Mouse (Mus musculus): ENCODE data around the gene Adam15. TPM values are rescaled to one million over a fixed set of nuclear protein-coding genes. Genes with fewer than 3 reads are reported as not detected.

The Adam15 gene
- polyA plus RNA-seq, 1 experiment: 95.1 TPM

DNA sequence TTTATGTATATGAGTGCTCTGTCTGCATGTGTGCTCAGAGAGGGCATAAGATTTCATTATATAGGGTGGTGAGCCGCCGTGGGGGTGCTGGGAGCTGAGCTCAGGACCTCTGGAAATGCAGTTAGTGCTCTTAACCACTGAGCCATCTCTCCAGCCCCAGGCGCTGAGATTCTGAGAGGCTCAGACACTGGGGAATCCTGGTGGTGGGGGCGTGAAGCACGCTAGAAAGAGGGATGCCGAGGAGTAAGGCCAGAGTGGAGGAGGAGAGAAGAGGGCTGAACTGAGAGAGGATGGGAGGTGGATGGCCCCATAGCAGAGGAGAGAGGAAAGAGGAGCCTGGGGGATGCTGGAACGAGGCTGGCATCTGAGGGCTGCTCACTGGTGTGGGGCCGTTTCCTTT is 14.8 kb upstream of the Adam15 start:
- TF ChIP-seq CTCF (conservative IDR thresholded peaks at IDR 0.05; ENCODE audit: insufficient read depth, insufficient read length, low read depth, low read length) (no peak), POLR2A (IDR thresholded peaks at IDR 0.05; ENCODE audit: low read depth, low read length) (no peak)
- H3K27ac ChIP-seq (ENCODE audit: insufficient read depth, low read depth, low read length): no peak overlapping the region
- WGBS: 77% methylated on average over 8 of the region's 8 CpGs
- DNase-seq: no peak
- H3K27me3 ChIP-seq (replicated peaks; ENCODE audit: control insufficient read depth, insufficient read depth, low read length): no peaks in the 10 kb centered on the region
- H3K4me3 ChIP-seq (ENCODE audit: insufficient read depth, low read depth, low read length): no peak overlapping the region
- H3K36me3 ChIP-seq (ENCODE audit: control insufficient read depth, insufficient read depth, low read length): no peaks in the 10 kb centered on the region
- H3K4me1 ChIP-seq (ENCODE audit: control insufficient read depth, insufficient read depth, low read length): no peaks in the 10 kb centered on the region

DNA sequence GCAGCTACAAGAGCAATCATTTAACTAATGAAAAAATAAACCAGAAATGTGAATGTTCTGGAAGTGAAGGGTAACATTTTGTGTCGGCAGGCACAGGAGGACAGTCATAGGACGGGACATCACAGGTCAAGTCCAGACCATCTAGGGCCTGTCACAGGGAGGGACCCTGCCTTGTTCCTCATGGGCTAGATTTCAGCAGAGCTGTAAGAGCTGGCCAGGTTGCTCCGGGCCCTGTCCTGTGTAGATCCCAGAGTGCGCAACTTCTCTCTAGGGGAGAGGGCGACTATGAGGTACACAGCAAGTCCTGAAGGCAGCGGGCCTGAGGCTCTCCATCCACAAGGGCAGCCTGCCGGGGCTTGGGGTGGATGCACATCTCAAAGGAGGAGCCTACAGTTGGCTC is 11.9 kb upstream of the Adam15 start, which contains the start of gene Dcst2:
Gene Dcst2, plus strand, starts transcription at position 301 of the 400 bp plus-strand sequence.
- no peak for DNase-seq
- no peaks in the 10 kb centered on the region for H3K4me1 ChIP-seq (ENCODE audit: control insufficient read depth, insufficient read depth, low read length)
- H3K27me3 ChIP-seq (replicated peaks; ENCODE audit: control insufficient read depth, insufficient read depth, low read length): no peaks in the 10 kb centered on the region
- no peak within 1 kb of the TSS for H3K27ac ChIP-seq (ENCODE audit: insufficient read depth, low read depth, low read length)
- 91% methylated on average over 7 of the region's 7 CpGs for WGBS
- no peaks in the 10 kb centered on the region for H3K36me3 ChIP-seq (ENCODE audit: control insufficient read depth, insufficient read depth, low read length)
- no peak within 1 kb of the TSS for H3K4me3 ChIP-seq (ENCODE audit: insufficient read depth, low read depth, low read length)
- no peak for TF ChIP-seq POLR2A (IDR thresholded peaks at IDR 0.05; ENCODE audit: low read depth, low read length)
- no peak for TF ChIP-seq CTCF (conservative IDR thresholded peaks at IDR 0.05; ENCODE audit: insufficient read depth, insufficient read length, low read depth, low read length)

DNA sequence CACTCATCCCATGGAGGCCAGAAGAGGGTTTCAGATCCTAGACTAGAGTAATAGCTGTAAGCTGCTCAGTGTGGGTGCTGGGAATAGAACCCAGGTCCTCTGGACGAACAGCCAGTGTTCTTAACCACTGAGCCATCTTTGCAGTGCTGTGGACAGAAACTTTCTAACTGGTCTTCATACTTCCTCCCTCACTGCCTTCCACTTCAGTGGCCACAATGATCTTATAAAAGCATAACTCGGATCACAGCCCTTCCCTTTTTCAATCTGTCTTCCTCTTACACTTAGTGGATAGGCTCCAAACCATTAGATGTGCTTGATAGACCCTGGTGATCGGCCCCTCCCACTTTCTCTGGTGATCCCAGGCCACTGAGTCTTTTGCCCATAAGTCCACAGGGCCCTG is 10.4 kb upstream of the Adam15 start:
- H3K4me3 ChIP-seq (ENCODE audit: insufficient read depth, low read depth, low read length): no peak overlapping the region
- DNase-seq: no peak
- H3K4me1 ChIP-seq (ENCODE audit: control insufficient read depth, insufficient read depth, low read length): peaks cover 7% of the 10 kb centered on the region; the same call in 1 of the 2 replicates
- TF ChIP-seq CTCF (conservative IDR thresholded peaks at IDR 0.05; ENCODE audit: insufficient read depth, insufficient read length, low read depth, low read length) (no peak), POLR2A (IDR thresholded peaks at IDR 0.05; ENCODE audit: low read depth, low read length) (no peak)
- H3K27me3 ChIP-seq (replicated peaks; ENCODE audit: control insufficient read depth, insufficient read depth, low read length): no peaks in the 10 kb centered on the region
- no peaks in the 10 kb centered on the region for H3K36me3 ChIP-seq (ENCODE audit: control insufficient read depth, insufficient read depth, low read length)
- 63% methylated on average over 3 of the region's 3 CpGs for WGBS
- H3K27ac ChIP-seq (ENCODE audit: insufficient read depth, low read depth, low read length): no peak overlapping the region

DNA sequence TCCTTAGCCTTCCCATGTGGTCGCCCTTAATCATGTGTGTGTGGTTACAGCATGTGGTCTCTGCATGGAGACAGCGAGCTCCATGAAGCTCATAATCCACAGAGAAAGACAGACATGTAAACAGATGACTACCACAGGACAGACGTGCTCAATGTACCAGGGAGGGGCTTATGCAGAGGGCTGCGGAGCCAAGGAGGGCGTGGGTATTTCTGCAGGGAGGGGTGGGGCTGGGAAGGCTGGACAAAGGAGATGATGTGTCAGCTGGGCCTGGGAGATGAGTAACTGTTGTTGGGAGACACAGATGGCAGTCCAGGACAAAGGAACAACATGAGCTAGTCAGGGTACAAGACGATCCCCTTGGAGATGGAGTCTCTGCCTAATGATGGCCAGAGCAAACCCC is 9.8 kb upstream of the Adam15 start:
- H3K4me1 ChIP-seq (ENCODE audit: control insufficient read depth, insufficient read depth, low read length): peaks cover 12% of the 10 kb centered on the region; the same call in 1 of the 2 replicates
- H3K27ac ChIP-seq (ENCODE audit: insufficient read depth, low read depth, low read length): no peak overlapping the region
- DNase-seq: no peak
- WGBS: 63% methylated on average over 6 of the region's 6 CpGs
- H3K36me3 ChIP-seq (ENCODE audit: control insufficient read depth, insufficient read depth, low read length): no peaks in the 10 kb centered on the region
- H3K4me3 ChIP-seq (ENCODE audit: insufficient read depth, low read depth, low read length): no peak overlapping the region
- TF ChIP-seq POLR2A (IDR thresholded peaks at IDR 0.05; ENCODE audit: low read depth, low read length): no peak
- no peak for TF ChIP-seq CTCF (conservative IDR thresholded peaks at IDR 0.05; ENCODE audit: insufficient read depth, insufficient read length, low read depth, low read length)
- H3K27me3 ChIP-seq (replicated peaks; ENCODE audit: control insufficient read depth, insufficient read depth, low read length): no peaks in the 10 kb centered on the region

DNA sequence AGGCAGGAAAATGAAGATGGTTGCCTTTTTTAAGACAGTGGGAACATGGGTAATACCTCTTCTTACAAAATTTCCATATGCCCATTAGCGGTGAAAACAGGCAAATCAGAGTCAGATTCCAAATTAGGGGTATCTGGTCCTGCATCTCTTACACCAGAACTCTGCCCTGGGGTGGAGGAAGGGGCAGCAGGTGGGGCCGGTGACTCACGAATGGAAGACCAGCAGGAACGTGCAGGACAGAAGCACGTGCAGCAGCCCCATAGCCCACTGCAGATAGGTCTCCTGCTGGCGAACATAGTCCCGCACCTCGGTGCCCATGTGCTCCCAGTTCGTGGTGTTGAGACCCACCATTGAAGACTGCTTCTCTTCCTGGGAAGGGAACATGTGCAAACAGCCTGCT is 6.2 kb upstream of the Adam15 start:
- DNase-seq: no peak
- Histone ChIP-seq H3K27ac (ENCODE audit: insufficient read depth, low read depth, low read length) (peak overlapping the region; percentile 17), H3K27me3 (replicated peaks; ENCODE audit: control insufficient read depth, insufficient read depth, low read length) (no peaks in the 10 kb centered on the region), H3K4me1 (ENCODE audit: control insufficient read depth, insufficient read depth, low read length) (peaks cover 12% of the 10 kb centered on the region; the same call in 1 of the 2 replicates), H3K36me3 (ENCODE audit: control insufficient read depth, insufficient read depth, low read length) (no peaks in the 10 kb centered on the region), H3K4me3 (ENCODE audit: insufficient read depth, low read depth, low read length) (no peak overlapping the region)
- 78% methylated on average over 9 of the region's 9 CpGs for WGBS
- TF ChIP-seq CTCF (conservative IDR thresholded peaks at IDR 0.05; ENCODE audit: insufficient read depth, insufficient read length, low read depth, low read length): no peak
- TF ChIP-seq POLR2A (IDR thresholded peaks at IDR 0.05; ENCODE audit: low read depth, low read length): no peak

DNA sequence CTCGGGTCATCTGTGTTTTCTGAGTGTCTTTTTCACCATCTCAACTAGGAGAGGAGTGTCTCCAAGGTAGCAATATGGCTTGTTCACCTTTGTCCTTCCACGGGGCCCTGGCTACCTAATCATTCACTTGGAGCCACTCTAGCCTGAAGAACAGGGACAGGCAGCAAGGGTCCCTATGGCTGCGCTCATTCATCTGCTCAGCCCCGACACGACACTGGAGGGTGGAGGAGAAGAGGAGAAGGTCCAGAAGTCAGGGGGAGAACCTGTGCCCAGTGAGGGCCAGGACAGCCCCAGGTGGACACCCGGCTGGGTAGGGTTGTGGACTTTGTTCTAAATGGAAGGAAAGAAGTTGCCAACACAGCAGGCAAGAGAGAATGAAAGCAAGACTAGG is 5.7 kb upstream of the Adam15 start:
- no peak for TF ChIP-seq POLR2A (IDR thresholded peaks at IDR 0.05; ENCODE audit: low read depth, low read length)
- TF ChIP-seq CTCF (conservative IDR thresholded peaks at IDR 0.05; ENCODE audit: insufficient read depth, insufficient read length, low read depth, low read length): no peak
- Histone ChIP-seq H3K4me3 (ENCODE audit: insufficient read depth, low read depth, low read length) (no peak overlapping the region), H3K27ac (ENCODE audit: insufficient read depth, low read depth, low read length) (peak overlapping the region; percentile 17), H3K27me3 (replicated peaks; ENCODE audit: control insufficient read depth, insufficient read depth, low read length) (no peaks in the 10 kb centered on the region), H3K4me1 (ENCODE audit: control insufficient read depth, insufficient read depth, low read length) (peaks cover 12% of the 10 kb centered on the region; the same call in 1 of the 2 replicates), H3K36me3 (ENCODE audit: control insufficient read depth, insufficient read depth, low read length) (no peaks in the 10 kb centered on the region)
- WGBS: 52% methylated on average over 6 of the region's 6 CpGs
- peak; percentile 82 for DNase-seq

DNA sequence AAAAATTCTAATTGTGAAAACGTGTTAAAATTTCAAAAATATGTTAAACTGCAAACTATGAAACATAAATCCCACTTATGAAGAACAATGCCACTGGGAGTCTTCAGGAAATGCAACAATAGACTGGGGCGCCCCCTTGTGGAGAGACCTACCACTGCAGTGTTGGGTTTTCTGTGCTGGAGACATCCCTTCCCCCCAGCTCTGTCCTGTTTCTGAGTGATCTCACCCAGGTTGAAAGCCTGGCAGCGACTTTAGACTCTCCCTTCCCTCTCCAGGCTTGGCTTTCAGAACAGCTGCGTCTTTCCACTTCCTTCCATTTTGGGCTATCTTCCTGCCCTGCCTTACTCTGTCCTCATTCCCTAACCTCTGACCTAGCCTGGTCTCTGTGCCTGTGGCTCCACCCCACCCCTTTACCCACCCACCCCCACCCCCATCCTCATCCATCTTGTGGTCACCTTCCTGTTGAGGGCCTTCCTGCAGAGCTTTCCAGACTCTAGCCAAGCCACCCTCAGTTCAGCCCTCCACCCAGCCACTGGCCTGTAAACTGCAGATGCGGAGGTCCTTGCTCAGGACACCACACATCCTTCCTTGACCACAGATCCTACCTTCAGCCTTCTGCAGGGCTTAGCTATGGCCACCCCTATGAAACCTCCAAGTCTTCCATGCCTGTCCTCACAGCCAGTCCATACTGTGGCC is 5.2 kb upstream of the Adam15 start:
- peak overlapping the region; percentile 17; the same call in 1 of the 2 replicates for H3K27ac ChIP-seq (ENCODE audit: insufficient read depth, low read depth, low read length)
- H3K27me3 ChIP-seq (replicated peaks; ENCODE audit: control insufficient read depth, insufficient read depth, low read length): no peaks in the 10 kb centered on the region
- no peak for TF ChIP-seq POLR2A (IDR thresholded peaks at IDR 0.05; ENCODE audit: low read depth, low read length)
- peak; percentile 84 for TF ChIP-seq CTCF (conservative IDR thresholded peaks at IDR 0.05; ENCODE audit: insufficient read depth, insufficient read length, low read depth, low read length)
- DNase-seq: peak; percentile 95
- peaks cover 14% of the 10 kb centered on the region; the same call in 1 of the 2 replicates for H3K4me1 ChIP-seq (ENCODE audit: control insufficient read depth, insufficient read depth, low read length)
- no peak overlapping the region for H3K4me3 ChIP-seq (ENCODE audit: insufficient read depth, low read depth, low read length)
- no peaks in the 10 kb centered on the region for H3K36me3 ChIP-seq (ENCODE audit: control insufficient read depth, insufficient read depth, low read length)
- WGBS: 11% methylated on average over 5 of the region's 5 CpGs

Measured in kidney, adult 2 months (tissue).